Mouse (Mus musculus) cerebellum, adult 2 months (tissue): ENCODE results near the gene 1700022I11Rik.

ENCODE experiments used
- CTCF ChIP-seq: fragments of 200-500 bp; IDR thresholded peaks from 2 replicates; pipeline ENCODE4 v1.5.1; 2011; ENCODE audit warnings: low read depth, mild to moderate bottlenecking, control low read depth, low read length, moderate library complexity, borderline replicate concordance; ENCODE audit not compliant: insufficient read depth
- POLR2A ChIP-seq: fragments of 200-500 bp; IDR thresholded peaks from 2 replicates; pipeline ENCODE4 v1.6.1; 2011; ENCODE audit warnings: low read length, control low read depth, borderline replicate concordance; ENCODE audit not compliant: insufficient read depth

DNA sequence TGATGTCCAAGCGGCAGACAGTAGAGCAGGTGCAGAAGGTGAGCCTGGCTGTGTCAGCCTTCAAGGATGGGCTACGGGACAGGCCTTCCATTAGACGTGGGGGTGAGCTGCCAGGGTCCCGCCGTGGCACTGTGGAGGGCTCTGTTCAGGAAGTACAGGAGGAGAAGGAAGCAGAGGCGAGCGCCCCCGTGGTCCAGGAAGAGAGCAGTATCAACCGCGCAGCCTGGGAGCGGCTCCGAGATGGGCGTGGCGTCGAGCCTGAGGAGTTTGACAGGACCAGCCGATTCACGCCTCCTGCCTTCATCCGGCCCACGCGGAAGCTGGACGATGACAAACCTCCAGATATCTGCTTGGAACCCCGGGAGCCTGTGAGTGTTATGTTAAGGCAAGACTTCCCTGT is 35.8 kb upstream of the 1700022I11Rik start:
- TF ChIP-seq CTCF (no peak), POLR2A (no peak)
